Mouse (Mus musculus): Measurements from ENCODE around the gene Lhx5. TPM values are rescaled to one million over a fixed set of nuclear protein-coding genes. Genes with fewer than 3 reads are reported as not detected.

Gene Lhx5
- total RNA-seq (2014; fragmentation: Nextera tagmentation) (not detected in 2 replicates), total RNA-seq (2017) (0.05 and 0.06 TPM in 2 replicates), polyA plus RNA-seq (2012) (not detected in 2 replicates)

- TF ChIP-seq CTCF (IDR thresholded peaks at IDR 0.05; ENCODE audit: low read depth, low read length) (no peak), POLR2AphosphoS5 (IDR thresholded peaks at IDR 0.05; ENCODE audit: insufficient replicate concordance, low read depth, low read length) (no peak), TAL1 (conservative IDR thresholded peaks at IDR 0.05; ENCODE audit: low read depth, low read length) (no peak), GATA1 (IDR thresholded peaks at IDR 0.05; ENCODE audit: borderline replicate concordance, low read length) (no peak), GATA2 (IDR thresholded peaks at IDR 0.05; ENCODE audit: borderline replicate concordance, low read depth, low read length) (no peak)
- DNase-seq (ENCODE audit: low spot score) = no peak
- peaks cover 72% of the 10 kb centered on the region for H3K27me3 ChIP-seq (ENCODE audit: insufficient read depth, low read length)
- H3K4me1 ChIP-seq (ENCODE audit: insufficient read depth, low read depth, low read length) = no peaks in the 10 kb centered on the region
- H3K4me3 ChIP-seq (ENCODE audit: low read depth, low read length) = no peak within 1 kb of the TSS
- H3K9me3 ChIP-seq (replicated peaks) = no peaks in the 10 kb centered on the region
- no peak for ATAC-seq (ENCODE audit: extremely low read depth, insufficient number of reproducible peaks, low FRiP score, poor library complexity, severe bottlenecking)
- no peaks in the 10 kb centered on the region for H3K36me3 ChIP-seq (replicated peaks)
Observed at GRCm38 (mm10) chr5:120431649-120432485, at the start of gene Lhx5. Lhx5 (plus strand) TSS chr5:120431699.

DNA sequence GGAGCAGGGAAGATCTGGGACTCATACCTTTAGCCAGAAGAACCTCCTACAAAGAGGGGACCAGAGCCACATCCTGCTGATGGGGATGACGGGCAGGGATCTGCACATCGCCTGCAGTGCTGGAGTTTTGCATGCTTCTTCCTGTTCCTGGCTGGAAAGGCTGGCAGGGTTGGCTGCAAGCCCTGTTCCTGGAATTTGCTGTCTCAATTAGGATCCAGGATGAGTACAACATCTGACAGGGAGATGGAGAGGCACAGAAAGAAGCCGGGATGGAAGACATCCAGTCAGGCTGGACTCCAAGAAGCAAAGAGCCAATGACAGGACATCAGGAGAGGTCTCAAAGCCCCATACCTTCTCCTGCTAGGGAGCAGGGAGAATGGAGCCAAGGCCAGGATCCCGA, 45.1 kb upstream of the Lhx5 start:
- TF ChIP-seq CTCF (IDR thresholded peaks at IDR 0.05; ENCODE audit: low read depth, low read length) (no peak), GATA2 (IDR thresholded peaks at IDR 0.05; ENCODE audit: borderline replicate concordance, low read depth, low read length) (no peak), TAL1 (conservative IDR thresholded peaks at IDR 0.05; ENCODE audit: low read depth, low read length) (no peak), POLR2AphosphoS5 (IDR thresholded peaks at IDR 0.05; ENCODE audit: insufficient replicate concordance, low read depth, low read length) (no peak), GATA1 (IDR thresholded peaks at IDR 0.05; ENCODE audit: borderline replicate concordance, low read length) (no peak)
- Histone ChIP-seq H3K4me1 (ENCODE audit: insufficient read depth, low read depth, low read length) (no peaks in the 10 kb centered on the region), H3K27me3 (ENCODE audit: insufficient read depth, low read length) (peaks cover 3% of the 10 kb centered on the region; the same call in 1 of the 2 replicates), H3K4me3 (ENCODE audit: low read depth, low read length) (no peak overlapping the region), H3K9me3 (replicated peaks) (no peaks in the 10 kb centered on the region), H3K36me3 (replicated peaks) (no peaks in the 10 kb centered on the region)
- DNase-seq (ENCODE audit: low spot score) (no peak), ATAC-seq (ENCODE audit: extremely low read depth, insufficient number of reproducible peaks, low FRiP score, poor library complexity, severe bottlenecking) (no peak)

- no peak overlapping the region for H3K4me3 ChIP-seq (ENCODE audit: low read depth, low read length)
- H3K36me3 ChIP-seq (replicated peaks) = no peaks in the 10 kb centered on the region
- ATAC-seq (ENCODE audit: extremely low read depth, insufficient number of reproducible peaks, low FRiP score, poor library complexity, severe bottlenecking) (no peak), DNase-seq (ENCODE audit: low spot score) (no peak)
- H3K27me3 ChIP-seq (ENCODE audit: insufficient read depth, low read length) = peaks cover 3% of the 10 kb centered on the region; the same call in 1 of the 2 replicates
- H3K4me1 ChIP-seq (ENCODE audit: insufficient read depth, low read depth, low read length) = no peaks in the 10 kb centered on the region
- TF ChIP-seq TAL1 (conservative IDR thresholded peaks at IDR 0.05; ENCODE audit: low read depth, low read length) (no peak), CTCF (IDR thresholded peaks at IDR 0.05; ENCODE audit: low read depth, low read length) (no peak)
- H3K9me3 ChIP-seq (replicated peaks) = no peaks in the 10 kb centered on the region
Observed at GRCm38 (mm10) chr5:120388765-120389164, 42.7 kb upstream of the Lhx5 start.

- H3K4me1 ChIP-seq (ENCODE audit: insufficient read depth, low read depth, low read length) = no peaks in the 10 kb centered on the region
- no peaks in the 10 kb centered on the region for H3K9me3 ChIP-seq (replicated peaks)
- TF ChIP-seq CTCF (IDR thresholded peaks at IDR 0.05; ENCODE audit: low read depth, low read length) (no peak), GATA2 (IDR thresholded peaks at IDR 0.05; ENCODE audit: borderline replicate concordance, low read depth, low read length) (no peak), TAL1 (conservative IDR thresholded peaks at IDR 0.05; ENCODE audit: low read depth, low read length) (no peak), GATA1 (IDR thresholded peaks at IDR 0.05; ENCODE audit: borderline replicate concordance, low read length) (no peak), POLR2AphosphoS5 (IDR thresholded peaks at IDR 0.05; ENCODE audit: insufficient replicate concordance, low read depth, low read length) (no peak)
- no peaks in the 10 kb centered on the region for H3K36me3 ChIP-seq (replicated peaks)
- peaks cover 3% of the 10 kb centered on the region; the same call in 1 of the 2 replicates for H3K27me3 ChIP-seq (ENCODE audit: insufficient read depth, low read length)
- no peak overlapping the region for H3K4me3 ChIP-seq (ENCODE audit: low read depth, low read length)
- ATAC-seq (ENCODE audit: extremely low read depth, insufficient number of reproducible peaks, low FRiP score, poor library complexity, severe bottlenecking) (no peak), DNase-seq (ENCODE audit: low spot score) (no peak)
Observed at GRCm38 (mm10) chr5:120389973-120390372, 41.5 kb upstream of the Lhx5 start.

- Histone ChIP-seq H3K9me3 (replicated peaks) (no peaks in the 10 kb centered on the region), H3K27me3 (ENCODE audit: insufficient read depth, low read length) (peaks cover 9% of the 10 kb centered on the region)
- no peak for TF ChIP-seq GATA2 (IDR thresholded peaks at IDR 0.05; ENCODE audit: borderline replicate concordance, low read depth, low read length)
- TF ChIP-seq TAL1 (conservative IDR thresholded peaks at IDR 0.05; ENCODE audit: low read depth, low read length) = no peak
- TF ChIP-seq CTCF (IDR thresholded peaks at IDR 0.05; ENCODE audit: low read depth, low read length) = no peak
- no peak for TF ChIP-seq GATA1 (IDR thresholded peaks at IDR 0.05; ENCODE audit: borderline replicate concordance, low read length)
- TF ChIP-seq POLR2AphosphoS5 (IDR thresholded peaks at IDR 0.05; ENCODE audit: insufficient replicate concordance, low read depth, low read length) = no peak
Observed at GRCm38 (mm10) chr5:120393871-120394667, 37.4 kb upstream of the Lhx5 start.

GRCm38 (mm10) chr5:120397988-120398387, 33.5 kb upstream of the Lhx5 start:
- H3K4me1 ChIP-seq (ENCODE audit: insufficient read depth, low read depth, low read length) = no peaks in the 10 kb centered on the region
- H3K9me3 ChIP-seq (replicated peaks) = no peaks in the 10 kb centered on the region
- H3K4me3 ChIP-seq (ENCODE audit: low read depth, low read length) = no peak overlapping the region
- no peaks in the 10 kb centered on the region for H3K36me3 ChIP-seq (replicated peaks)
- TF ChIP-seq TAL1 (conservative IDR thresholded peaks at IDR 0.05; ENCODE audit: low read depth, low read length) = no peak
- TF ChIP-seq GATA2 (IDR thresholded peaks at IDR 0.05; ENCODE audit: borderline replicate concordance, low read depth, low read length) = no peak
- TF ChIP-seq CTCF (IDR thresholded peaks at IDR 0.05; ENCODE audit: low read depth, low read length) = no peak
- TF ChIP-seq POLR2AphosphoS5 (IDR thresholded peaks at IDR 0.05; ENCODE audit: insufficient replicate concordance, low read depth, low read length) = no peak
- no peak for TF ChIP-seq GATA1 (IDR thresholded peaks at IDR 0.05; ENCODE audit: borderline replicate concordance, low read length)
- peaks cover 7% of the 10 kb centered on the region for H3K27me3 ChIP-seq (ENCODE audit: insufficient read depth, low read length)
- no peak for DNase-seq (ENCODE audit: low spot score)
- ATAC-seq (ENCODE audit: extremely low read depth, insufficient number of reproducible peaks, low FRiP score, poor library complexity, severe bottlenecking) = no peak

More at GRCm38 (mm10) chr5:120393871-120394667, 37.4 kb upstream of the Lhx5 start:
- Histone ChIP-seq H3K4me3 (ENCODE audit: low read depth, low read length) (no peak overlapping the region), H3K36me3 (replicated peaks) (no peaks in the 10 kb centered on the region), H3K4me1 (ENCODE audit: insufficient read depth, low read depth, low read length) (no peaks in the 10 kb centered on the region)
- no peak for ATAC-seq (ENCODE audit: extremely low read depth, insufficient number of reproducible peaks, low FRiP score, poor library complexity, severe bottlenecking)
- no peak for DNase-seq (ENCODE audit: low spot score)
